ENCODE assay signal across 9 mouse cellular contexts in genomic region chr17:35295796-35296195, GRCm38 (mm10). TPM values are rescaled to one million over a fixed set of nuclear protein-coding genes. Genes with fewer than 3 reads are reported as not detected.
DNase-seq lines count a peak whose midpoint lies in the region; ATAC-seq and TF ChIP-seq lines count a peak whose summit lies in the region.
"Not testable (repeated sequence)": the region's sequence is repeated elsewhere in the genome, so short reads cannot be mapped to it uniquely, and the experiment has no call there.
"Had no signal": no experiment of that assay in that cellular context is flagged by ENCODE, and none has a peak within 500 bp of the region (broad histone marks: within the 10 kb centered on the region; RNA-seq: fewer than 3 reads in every experiment).

No protein-coding gene starts in this region.

- H3K9me3 ChIP-seq in intestine, postnatal 0 days (ENCODE audit: control insufficient read depth); midbrain, postnatal 0 days (ENCODE audit: low read length): not testable (repeated sequence)

- TF ChIP-seq CTCF in Patski (IDR thresholded peaks at IDR 0.05), result peak; percentile 69
- TF ChIP-seq CTCF in intestine, postnatal 0 days (IDR thresholded peaks at IDR 0.05; ENCODE audit: low read depth), result peak; percentile 83
- TF ChIP-seq CTCF in midbrain, postnatal 0 days (IDR thresholded peaks at IDR 0.05), result peak; percentile 78

- H3K27me3 ChIP-seq in Patski, result peaks cover 29% of the 10 kb centered on the region
- H3K27me3 ChIP-seq in intestine, postnatal 0 days (replicated peaks; ENCODE audit: control insufficient read depth, insufficient read depth, low read length); midbrain, postnatal 0 days (ENCODE audit: insufficient read depth, low read length): not testable (repeated sequence)

- 2% methylated on average over 5 of the region's 5 CpGs for WGBS in intestine, postnatal 0 days
- 2% methylated on average over 5 of the region's 5 CpGs for WGBS in midbrain, postnatal 0 days

- intact Hi-C loops in left cerebral cortex, postnatal 4 days (cut with DNase I), result not testable (repeated sequence)

- not testable (repeated sequence) for H3K4me1 ChIP-seq in intestine, postnatal 0 days (replicated peaks; ENCODE audit: control insufficient read depth, insufficient read depth, low read length); midbrain, postnatal 0 days (ENCODE audit: insufficient read depth, low read length)

- not testable (repeated sequence) for ATAC-seq in Patski; intestine, postnatal 0 days; midbrain, postnatal 0 days (ENCODE audit: low FRiP score)

- H3K27ac ChIP-seq in intestine, postnatal 0 days (ENCODE audit: low read depth, low read length); midbrain, postnatal 0 days (ENCODE audit: low read depth, low read length): not testable (repeated sequence)

- H3K9ac ChIP-seq in intestine, postnatal 0 days (ENCODE audit: low read depth, low read length); midbrain, postnatal 0 days (replicated peaks; ENCODE audit: low read length, poor library complexity, severe bottlenecking): not testable (repeated sequence)

- in situ Hi-C loops in Patski (cut with MboI; ENCODE audit: low pct_unique_long_range_greater_than_20kb), result not testable (repeated sequence)

- POLR2A ChIA-PET in Patski (lab: Charles Lee), result interaction anchor here (0.5 kb wide), 1 partner anchor 309 kb away, joined by 3 read pairs; no protein-coding TSS in a partner anchor

- DNase-seq in Patski (ENCODE audit: low read depth, low spot score); midbrain, postnatal 0 days (ENCODE audit: low spot score): not testable (repeated sequence)
- peak; percentile 78 to 86 for DNase-seq in cerebellum, postnatal 10 days
- DNase-seq in frontal cortex, postnatal 36 days (ENCODE audit: low spot score in 2 of 2), result peak; percentile 36 to 46
- DNase-seq in left cerebral cortex, postnatal 4 days, result peak; percentile 65
- DNase-seq in spleen, postnatal 14 days (ENCODE audit: low spot score in 2 of 2), result peak; percentile 52 to 74

- H3K36me3 ChIP-seq in intestine, postnatal 0 days (ENCODE audit: control insufficient read depth, insufficient read depth); midbrain, postnatal 0 days (ENCODE audit: insufficient read depth, low read length): not testable (repeated sequence)

- H3K4me3 ChIP-seq in intestine, postnatal 0 days (ENCODE audit: low read depth, low read length); midbrain, postnatal 0 days (ENCODE audit: low read depth, low read length): not testable (repeated sequence)

- H3K4me2 ChIP-seq in intestine, postnatal 0 days (replicated peaks; ENCODE audit: low read depth); midbrain, postnatal 0 days (ENCODE audit: low read depth, low read length, poor library complexity, severe bottlenecking): not testable (repeated sequence)

- CTCF ChIA-PET in Patski (lab: Charles Lee), result not testable (repeated sequence)

RNA-seq across cellular contexts. Expression of gene H2-Q1, which starts 24.4 kb away (rescaled TPM):
- 1.1 TPM for polyA plus RNA-seq in Patski (2021)
- polyA plus RNA-seq in intestine, postnatal 0 days (2015; fragmentation: Nextera tagmentation; extraction: Ambion mirVana), result 56.2 and 60.6 TPM in 2 replicates
- under 1 TPM; 0.28 to 0.32 TPM for total RNA-seq in left cerebral cortex, postnatal 4 days (2021)
- total RNA-seq in midbrain, postnatal 0 days (2014; rRNA removed), result 0.38 and 0.60 TPM in 2 replicates
- 1.4 and 1.5 TPM in 2 replicates for polyA plus RNA-seq in midbrain, postnatal 0 days (2015; fragmentation: Nextera tagmentation; extraction: Ambion mirVana)
- total RNA-seq: megakaryocyte progenitor cell, adult 5-6 weeks had no signal
- polyA plus RNA-seq: kidney, embryonic 16.5 days had no signal

RNA-seq across cellular contexts. Expression of gene H2-D1, which starts 33.3 kb away (rescaled TPM):
- polyA plus RNA-seq in Patski (2021), result 112 TPM
- polyA plus RNA-seq in intestine, postnatal 0 days (2015; fragmentation: Nextera tagmentation; extraction: Ambion mirVana), result 672 and 681 TPM in 2 replicates
- 10 to 100 TPM; 19.1 to 22.8 TPM for total RNA-seq in left cerebral cortex, postnatal 4 days (2021)
- 75.4 and 78.0 TPM in 2 replicates for total RNA-seq in midbrain, postnatal 0 days (2014; rRNA removed)
- polyA plus RNA-seq in midbrain, postnatal 0 days (2015; fragmentation: Nextera tagmentation; extraction: Ambion mirVana), result 130 and 148 TPM in 2 replicates

RNA-seq across cellular contexts. Expression of gene H2-Q2, which starts 46.2 kb away (rescaled TPM):
- not detected for polyA plus RNA-seq in Patski (2021)
- polyA plus RNA-seq in intestine, postnatal 0 days (2015; fragmentation: Nextera tagmentation; extraction: Ambion mirVana), result 693 and 712 TPM in 2 replicates
- 1 to 10 TPM in 1 of 2 experiments, under 1 TPM in 1; 0.48 to 2.2 TPM for total RNA-seq in left cerebral cortex, postnatal 4 days (2021)
- total RNA-seq in midbrain, postnatal 0 days (2014; rRNA removed), result 20.9 and 21.7 TPM in 2 replicates
- 21.1 and 22.5 TPM in 2 replicates for polyA plus RNA-seq in midbrain, postnatal 0 days (2015; fragmentation: Nextera tagmentation; extraction: Ambion mirVana)
- total RNA-seq: megakaryocyte progenitor cell, adult 5-6 weeks had no signal

RNA-seq across cellular contexts. Expression of gene Ddx39b, which starts 54.2 kb away (rescaled TPM):
- 321 TPM for polyA plus RNA-seq in Patski (2021)
- 125 and 127 TPM in 2 replicates for polyA plus RNA-seq in intestine, postnatal 0 days (2015; fragmentation: Nextera tagmentation; extraction: Ambion mirVana)
- total RNA-seq in left cerebral cortex, postnatal 4 days (2021), result 100 to 1,000 TPM; 324 to 337 TPM
- 261 and 288 TPM in 2 replicates for total RNA-seq in midbrain, postnatal 0 days (2014; rRNA removed)
- polyA plus RNA-seq in midbrain, postnatal 0 days (2015; fragmentation: Nextera tagmentation; extraction: Ambion mirVana), result 320 and 329 TPM in 2 replicates

Comparison
In these comparisons a context has a peak if more than half of its experiments do, and no peak if none do; other contexts are left out.
1. RNA of gene H2-Q1, which starts 24.4 kb away (polyA plus RNA-seq): 56.2 to 60.6 TPM in intestine, postnatal 0 days; 1.4 to 1.5 TPM in midbrain, postnatal 0 days and 1.1 TPM in Patski (single experiment); every median in the first group is over 10 times any median in the second.
2. RNA of gene H2-Q2, which starts 46.2 kb away (polyA plus RNA-seq): 693 to 712 TPM in intestine, postnatal 0 days; 21.1 to 22.5 TPM in midbrain, postnatal 0 days and not detected in Patski (single experiment); every median in the first group is over 10 times any median in the second.
3. Peak in every context shown above with its lines, with median percentiles within 50 percentile points of each other: CTCF ChIP-seq.